Mouse (Mus musculus) MEL (cell line): Measurements from ENCODE around the gene Prickle1.

Source experiments
- CTCF ChIP-seq, 3 experiments: IDR thresholded peaks in 2 of 3; conservative IDR thresholded peaks in 1 of 3; 2 replicates each; pipeline ENCODE4 v1.5.1; 2011 to 2012; ENCODE audit warnings: low read length in 3 of 3, low read depth in 2 of 3, mild to moderate bottlenecking in 2 of 3, improper control_type of control experiment in 1 of 3, inconsistent platforms in 1 of 3, mixed read lengths in 1 of 3, moderate library complexity in 1 of 3; ENCODE audit not compliant: control insufficient read depth in 1 of 3, insufficient read depth in 1 of 3, poor library complexity in 1 of 3, severe bottlenecking in 1 of 3
- EP300 ChIP-seq, 2 experiments: IDR thresholded peaks; 2 replicates each; pipeline ENCODE4 v1.6.1; 2011; ENCODE audit warnings: improper control_type of control experiment in 2 of 2, low read length in 2 of 2, low read depth in 1 of 2, mild to moderate bottlenecking in 1 of 2
- RAD21 ChIP-seq: IDR thresholded peaks from 2 replicates; pipeline ENCODE4 v1.6.1; 2011; ENCODE audit warnings: mild to moderate bottlenecking, low read depth, low read length, improper control_type of control experiment

GRCm38 (mm10) chr15:93456005-93456404 is 139.7 kb downstream of the Prickle1 start:
- TF ChIP-seq EP300 (IDR thresholded peaks at IDR 0.05; ENCODE audit: low read depth in 1 of 2, low read length in 2 of 2) (no peak), CTCF (IDR thresholded peaks at IDR 0.05 in 2 of 3, conservative IDR thresholded peaks at IDR 0.05 in 1 of 3; ENCODE audit: control insufficient read depth in 1 of 3, insufficient read depth in 1 of 3, low read depth in 2 of 3, low read length in 3 of 3, poor library complexity in 1 of 3, severe bottlenecking in 1 of 3) (peak in 2 of 3 experiments; percentile 19 to 48; a peak in 3 of 6 replicates), RAD21 (peak; percentile 14; the same call in 1 of the 2 replicates)
